Mouse (Mus musculus): ENCODE results near the gene Frs3. TPM values are rescaled to one million over a fixed set of nuclear protein-coding genes. Genes with fewer than 3 reads are reported as not detected.

Frs3 gene
- polyA plus RNA-seq, 2 experiments, result 5.4 to 16.0 TPM

DNA sequence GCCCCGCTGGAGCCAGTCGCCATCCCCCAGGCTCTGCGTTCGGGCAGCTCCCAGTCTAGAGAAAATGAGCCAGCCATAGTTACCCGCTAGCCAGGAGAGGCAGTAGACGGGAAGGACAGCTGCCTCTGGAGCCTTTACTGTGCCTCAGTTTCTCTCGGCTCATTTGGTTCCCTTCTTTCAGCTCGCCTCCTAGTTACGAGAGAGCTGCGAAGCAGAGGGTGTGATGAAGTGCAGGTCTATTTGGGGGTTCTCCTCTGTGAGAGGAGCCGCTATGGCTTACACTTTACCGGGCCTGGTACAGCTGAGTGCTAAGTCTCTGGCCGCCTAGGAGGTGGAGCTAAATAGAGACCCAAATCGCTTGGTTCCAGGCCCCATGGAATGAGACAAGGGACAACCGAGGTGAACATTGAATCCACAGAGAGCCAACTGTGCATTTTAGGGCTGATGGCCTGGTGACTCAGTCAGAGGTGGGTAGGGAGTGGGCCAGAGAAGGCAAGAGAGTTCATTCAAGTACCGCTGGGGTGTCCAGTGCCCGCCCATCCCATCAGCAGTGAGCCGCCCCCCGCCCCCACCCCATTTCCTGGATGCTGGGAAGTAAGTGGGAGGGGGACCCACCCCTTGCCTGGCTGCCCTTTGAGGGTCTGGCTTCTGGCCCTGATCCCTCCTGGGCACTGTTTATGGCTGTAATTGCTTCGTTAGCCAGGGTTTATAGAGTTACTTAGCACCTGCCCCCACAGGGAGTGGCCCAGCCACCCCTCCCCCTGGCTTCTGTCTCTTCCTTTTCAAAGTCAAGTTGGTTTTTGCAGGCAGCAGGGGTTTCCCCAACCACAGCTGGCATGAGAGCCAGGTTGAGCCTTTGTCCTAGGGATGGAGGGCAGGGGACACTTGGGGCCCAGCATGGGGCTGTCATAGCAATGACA, 50.3 kb downstream of the Frs3 start:
- Histone ChIP-seq H3K9ac (ENCODE audit: low read depth, low read length, severe bottlenecking) (peak overlapping the region; percentile 68), H3K27ac (replicated peaks; ENCODE audit: low read depth, low read length) (peak overlapping the region; percentile 84), H3K4me2 (replicated peaks; ENCODE audit: low read depth, low read length, severe bottlenecking) (peak overlapping the region; percentile 94), H3K4me3 (replicated peaks; ENCODE audit: low read length) (peak overlapping the region; percentile 73), H3K9me3 (ENCODE audit: control insufficient read depth, low read length) (no peaks in the 10 kb centered on the region), H3K4me1 (ENCODE audit: control insufficient read depth, insufficient read depth, low read length) (peaks cover 15% of the 10 kb centered on the region), H3K27me3 (ENCODE audit: control insufficient read depth, insufficient read depth, low read length) (no peaks in the 10 kb centered on the region), H3K36me3 (ENCODE audit: control insufficient read depth, insufficient read depth, low read length) (no peaks in the 10 kb centered on the region)
- ATAC-seq (ENCODE audit: low FRiP score, low read depth), result no peak
- no peak for TF ChIP-seq POLR2A (IDR thresholded peaks at IDR 0.05; ENCODE audit: borderline replicate concordance, extremely low read depth, insufficient read depth, insufficient read length)
- WGBS, result 4% methylated on average over 20 of the region's 20 CpGs
- DNase-seq (ENCODE audit: low spot score), result peak; percentile 48

DNA sequence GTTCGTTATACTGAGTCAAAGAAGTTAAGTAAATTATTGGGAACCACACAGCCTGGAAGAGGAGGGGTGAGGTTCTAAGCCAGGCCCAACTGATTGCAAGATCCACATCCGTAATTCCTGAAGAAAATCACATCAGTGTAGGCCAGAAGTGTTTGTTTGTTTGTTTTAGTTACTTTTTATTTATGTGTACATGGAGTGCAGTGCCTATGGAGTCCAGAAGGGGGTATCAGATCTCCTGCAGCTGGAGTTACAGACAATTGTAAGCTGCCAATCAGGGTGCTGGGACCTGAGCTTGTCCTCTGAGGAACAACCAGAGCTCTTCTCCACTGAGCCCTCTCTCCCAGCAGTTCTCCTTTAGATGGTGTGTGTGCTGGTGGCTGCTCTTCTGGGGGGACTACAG, 51.4 kb downstream of the Frs3 start:
- 43% methylated on average over 2 of the region's 2 CpGs for WGBS

DNA sequence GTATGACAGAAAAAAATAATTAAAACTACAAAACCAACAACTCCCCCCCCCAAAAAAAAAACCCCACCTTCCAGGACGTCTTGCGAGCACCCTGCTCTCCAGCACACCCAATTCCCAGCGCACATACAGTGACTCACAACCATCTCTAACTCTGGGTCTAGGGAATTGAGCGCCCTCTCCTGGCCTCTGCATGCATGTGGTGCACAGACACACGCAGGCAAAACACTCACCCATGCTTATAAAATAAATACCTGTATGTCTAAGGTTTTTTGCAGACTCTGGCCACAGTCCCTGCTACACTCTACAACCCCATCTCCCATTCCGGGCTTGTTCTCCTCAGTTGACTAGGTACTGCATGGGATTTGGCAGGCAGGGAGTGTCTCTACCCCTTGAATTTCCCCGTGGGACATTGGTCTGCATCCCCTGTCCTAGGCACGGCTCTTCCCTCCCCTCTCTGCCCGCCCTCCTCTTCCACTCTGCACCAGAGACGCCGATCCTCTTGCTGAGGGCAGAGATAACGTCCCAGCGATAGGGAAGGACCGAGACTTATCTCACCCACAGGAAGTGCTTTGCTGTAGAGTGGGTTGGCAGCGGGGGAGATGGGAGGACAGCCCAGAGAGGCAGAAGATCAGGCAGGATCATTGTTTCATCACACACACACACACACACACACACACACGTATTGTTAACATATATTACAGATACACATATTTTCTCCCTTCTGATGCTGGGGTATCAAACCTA, 54.3 kb downstream of the Frs3 start:
- DNase-seq (ENCODE audit: low spot score) (no peak), ATAC-seq (ENCODE audit: low FRiP score, low read depth) (no peak)
- no peak for TF ChIP-seq POLR2A (IDR thresholded peaks at IDR 0.05; ENCODE audit: borderline replicate concordance, extremely low read depth, insufficient read depth, insufficient read length)
- no peak overlapping the region for H3K27ac ChIP-seq (replicated peaks; ENCODE audit: low read depth, low read length)
- H3K27me3 ChIP-seq (ENCODE audit: control insufficient read depth, insufficient read depth, low read length), result no peaks in the 10 kb centered on the region
- 48% methylated on average over 16 of the region's 16 CpGs for WGBS
- no peak overlapping the region for H3K9ac ChIP-seq (ENCODE audit: low read depth, low read length, severe bottlenecking)
- 0 out of 2 replicates have a peak, but pooled peaks cover 5% of the 10 kb centered on the region for H3K9me3 ChIP-seq (ENCODE audit: control insufficient read depth, low read length)
- peaks cover 15% of the 10 kb centered on the region for H3K4me1 ChIP-seq (ENCODE audit: control insufficient read depth, insufficient read depth, low read length)
- H3K36me3 ChIP-seq (ENCODE audit: control insufficient read depth, insufficient read depth, low read length), result no peaks in the 10 kb centered on the region
- H3K4me3 ChIP-seq (replicated peaks; ENCODE audit: low read length), result no peak overlapping the region
- no peak overlapping the region for H3K4me2 ChIP-seq (replicated peaks; ENCODE audit: low read depth, low read length, severe bottlenecking)

More for the DNA sequence above, 51.4 kb downstream of the Frs3 start:
- no peaks in the 10 kb centered on the region for H3K27me3 ChIP-seq (ENCODE audit: control insufficient read depth, insufficient read depth, low read length)
- 0 out of 2 replicates have a peak, but pooled peaks cover 5% of the 10 kb centered on the region for H3K9me3 ChIP-seq (ENCODE audit: control insufficient read depth, low read length)
- no peak overlapping the region for H3K4me2 ChIP-seq (replicated peaks; ENCODE audit: low read depth, low read length, severe bottlenecking)
- H3K4me1 ChIP-seq (ENCODE audit: control insufficient read depth, insufficient read depth, low read length), result peaks cover 15% of the 10 kb centered on the region
- H3K36me3 ChIP-seq (ENCODE audit: control insufficient read depth, insufficient read depth, low read length), result no peaks in the 10 kb centered on the region
- H3K27ac ChIP-seq (replicated peaks; ENCODE audit: low read depth, low read length), result no peak overlapping the region
- no peak overlapping the region for H3K4me3 ChIP-seq (replicated peaks; ENCODE audit: low read length)
- no peak for TF ChIP-seq POLR2A (IDR thresholded peaks at IDR 0.05; ENCODE audit: borderline replicate concordance, extremely low read depth, insufficient read depth, insufficient read length)
- DNase-seq (ENCODE audit: low spot score) (no peak), ATAC-seq (ENCODE audit: low FRiP score, low read depth) (no peak)
- H3K9ac ChIP-seq (ENCODE audit: low read depth, low read length, severe bottlenecking), result no peak overlapping the region

DNA sequence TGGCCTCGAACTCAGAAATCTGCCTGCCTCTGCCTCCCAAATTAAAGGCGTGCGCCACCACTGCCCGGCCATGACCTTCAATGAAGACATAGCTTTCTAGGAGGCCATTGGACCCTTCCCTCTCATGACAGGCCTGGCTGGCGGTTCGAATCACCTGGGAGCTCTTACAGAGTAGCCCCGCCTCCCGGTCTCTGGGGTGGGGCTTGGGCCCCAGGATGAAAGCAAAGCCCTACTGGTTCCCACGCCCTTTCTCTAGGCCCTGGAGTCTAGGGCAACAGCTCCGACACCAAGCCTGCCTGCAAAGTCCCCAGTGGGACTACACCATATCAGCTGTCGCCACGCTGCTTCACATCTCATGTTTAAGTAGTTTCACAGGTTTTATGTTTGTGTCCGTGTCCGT, 55.3 kb downstream of the Frs3 start:
- TF ChIP-seq POLR2A (IDR thresholded peaks at IDR 0.05; ENCODE audit: borderline replicate concordance, extremely low read depth, insufficient read depth, insufficient read length), result no peak
- Histone ChIP-seq H3K27me3 (ENCODE audit: control insufficient read depth, insufficient read depth, low read length) (no peaks in the 10 kb centered on the region), H3K4me1 (ENCODE audit: control insufficient read depth, insufficient read depth, low read length) (peaks cover 9% of the 10 kb centered on the region), H3K36me3 (ENCODE audit: control insufficient read depth, insufficient read depth, low read length) (no peaks in the 10 kb centered on the region), H3K9me3 (ENCODE audit: control insufficient read depth, low read length) (0 out of 2 replicates have a peak, but pooled peaks cover 5% of the 10 kb centered on the region), H3K9ac (ENCODE audit: low read depth, low read length, severe bottlenecking) (no peak overlapping the region), H3K4me3 (replicated peaks; ENCODE audit: low read length) (no peak overlapping the region), H3K4me2 (replicated peaks; ENCODE audit: low read depth, low read length, severe bottlenecking) (no peak overlapping the region), H3K27ac (replicated peaks; ENCODE audit: low read depth, low read length) (no peak overlapping the region)
- 94% methylated on average over 14 of the region's 14 CpGs for WGBS
- no peak for DNase-seq (ENCODE audit: low spot score)
- no peak for ATAC-seq (ENCODE audit: low FRiP score, low read depth)

DNA sequence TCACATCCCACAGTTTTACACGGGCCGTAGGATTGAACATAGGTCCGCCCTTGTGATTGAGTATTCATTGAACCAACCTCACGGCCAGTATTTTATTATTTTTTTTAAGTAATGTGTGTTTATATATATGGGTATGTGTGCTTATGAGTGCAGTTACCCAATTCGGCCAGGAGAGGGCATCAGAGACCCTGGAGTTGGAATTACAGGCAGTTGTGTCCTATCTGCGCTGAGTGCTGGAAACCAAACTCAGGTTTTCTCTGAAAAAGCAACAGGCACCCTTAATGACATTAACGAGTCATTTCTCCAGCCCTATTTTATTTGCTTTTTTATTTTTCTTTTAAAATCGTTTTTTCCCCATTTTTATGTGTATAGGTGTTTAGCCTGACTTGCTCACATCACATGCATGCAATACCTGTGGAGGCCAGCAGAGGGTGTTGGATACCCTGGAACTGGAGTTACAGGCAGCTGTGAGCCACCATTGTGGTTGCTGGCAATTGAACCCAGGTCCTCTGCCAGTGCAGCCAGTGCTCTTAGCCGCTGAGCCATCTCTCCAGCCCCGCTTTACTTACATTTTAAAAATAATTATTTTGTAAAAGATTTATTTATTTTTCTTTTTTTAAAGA, 56.0 kb downstream of the Frs3 start:
- Histone ChIP-seq H3K4me1 (ENCODE audit: control insufficient read depth, insufficient read depth, low read length) (peaks cover 2% of the 10 kb centered on the region), H3K27ac (replicated peaks; ENCODE audit: low read depth, low read length) (no peak overlapping the region), H3K4me2 (replicated peaks; ENCODE audit: low read depth, low read length, severe bottlenecking) (no peak overlapping the region), H3K27me3 (ENCODE audit: control insufficient read depth, insufficient read depth, low read length) (no peaks in the 10 kb centered on the region), H3K9ac (ENCODE audit: low read depth, low read length, severe bottlenecking) (no peak overlapping the region), H3K4me3 (replicated peaks; ENCODE audit: low read length) (no peak overlapping the region), H3K9me3 (ENCODE audit: control insufficient read depth, low read length) (0 out of 2 replicates have a peak, but pooled peaks cover 5% of the 10 kb centered on the region), H3K36me3 (ENCODE audit: control insufficient read depth, insufficient read depth, low read length) (no peaks in the 10 kb centered on the region)
- DNase-seq (ENCODE audit: low spot score) (no peak), ATAC-seq (ENCODE audit: low FRiP score, low read depth) (no peak)
- TF ChIP-seq POLR2A (IDR thresholded peaks at IDR 0.05; ENCODE audit: borderline replicate concordance, extremely low read depth, insufficient read depth, insufficient read length), result no peak
- 86% methylated on average over 10 of the region's 10 CpGs for WGBS
